In genomic region chrX:157404919-157405318, GRCm38 (mm10) we compare ENCODE assay signal across 18 mouse cellular contexts. TPM values are rescaled to one million over a fixed set of nuclear protein-coding genes. Genes with fewer than 3 reads are reported as not detected.
"Had no signal": no experiment of that assay in that cellular context is flagged by ENCODE, and none has a peak within 500 bp of the region (broad histone marks: within the 10 kb centered on the region; RNA-seq: fewer than 3 reads in every experiment).

No protein-coding gene starts in this region.

- H3K36me3 ChIP-seq: limb, embryonic 13.5 days; liver, embryonic 13.5 days; midbrain, embryonic 12.5 days had no signal

- H3K4me3 ChIP-seq: layer of hippocampus, adult 2 months; limb, embryonic 13.5 days; liver, embryonic 13.5 days; midbrain, embryonic 12.5 days had no signal

- H3K4me2 ChIP-seq: limb, embryonic 13.5 days; liver, embryonic 13.5 days; midbrain, embryonic 12.5 days had no signal

- H3K4me1 ChIP-seq: limb, embryonic 13.5 days; liver, embryonic 13.5 days; midbrain, embryonic 12.5 days had no signal

- ATAC-seq: intestine, postnatal 0 days; midbrain, embryonic 16.5 days had no signal

- H3K27ac ChIP-seq: kidney, postnatal 0 days; layer of hippocampus, adult 2 months; limb, embryonic 13.5 days; liver, embryonic 13.5 days; macrophage; midbrain, embryonic 12.5 days had no signal

- H3K9ac ChIP-seq: limb, embryonic 13.5 days; liver, embryonic 13.5 days; midbrain, embryonic 12.5 days had no signal

- H3K9me3 ChIP-seq: limb, embryonic 13.5 days; liver, embryonic 13.5 days; midbrain, embryonic 12.5 days had no signal

- DNase-seq: kidney, adult 2 months; kidney, postnatal 25 days; layer of hippocampus, adult 9-11 months; liver, embryonic 13.5 days; thymus, adult 18-20 months; thymus, postnatal 36 days had no signal

- H3K27me3 ChIP-seq: liver, embryonic 13.5 days; midbrain, embryonic 12.5 days had no signal

RNA-seq across cellular contexts. Expression of gene Phex, which starts 10.2 kb away (rescaled TPM):
- polyA plus RNA-seq: intestine, postnatal 0 days; kidney, adult 2 months; large intestine, adult 2 months; liver, adult 2 months; liver, embryonic 16.5 days; macrophage; small intestine, adult 2 months; spleen, adult 2 months had no signal
